Mouse (Mus musculus) limb, embryonic 14.5 days (tissue): ENCODE measurements around the gene Tiam1. TPM values are rescaled to one million over a fixed set of nuclear protein-coding genes. Genes with fewer than 3 reads are reported as not detected.

Source experiments
- ATAC-seq: fragments of 200-750 bp; cut with Nextera tagmentation; 2 replicates; pipeline ENCODE4 v1.8.0; 2017; ENCODE audit warnings: low read depth, moderate number of reproducible peaks, moderate TSS enrichment; ENCODE audit not compliant: low FRiP score
- DNase-seq: peaks from one replicate; pipeline ENCODE4 v3.0.0-alpha.2; 2015; ENCODE audit warnings: low spot score
- H3K27ac ChIP-seq: fragments of 300-500 bp; sonication (generic); replicated peaks from 2 replicates; pipeline ENCODE4 v1.5.1; 2014; ENCODE audit warnings: low read depth, mild to moderate bottlenecking, low read length, moderate library complexity, mixed read lengths
- H3K27me3 ChIP-seq: fragments of 300-500 bp; sonication (generic); 2 replicates; pipeline ENCODE4 v1.6.1; 2014; ENCODE audit warnings: low read length, mixed read lengths; ENCODE audit not compliant: control insufficient read depth, insufficient read depth
- H3K36me3 ChIP-seq: fragments of 300-500 bp; sonication (generic); 2 replicates; pipeline ENCODE4 v1.6.1; 2014; ENCODE audit warnings: mild to moderate bottlenecking, low read length, moderate library complexity, mixed read lengths; ENCODE audit not compliant: control insufficient read depth, insufficient read depth
- H3K4me1 ChIP-seq: fragments of 300-500 bp; sonication (generic); 2 replicates; pipeline ENCODE4 v1.6.1; 2014; ENCODE audit warnings: antibody characterized with exemption, low read length, mixed read lengths; ENCODE audit not compliant: control insufficient read depth, insufficient read depth
- H3K4me2 ChIP-seq: fragments of 300-500 bp; sonication (generic); replicated peaks from 2 replicates; pipeline ENCODE4 v1.6.1; 2014; ENCODE audit warnings: low read depth, mild to moderate bottlenecking, low read length, moderate library complexity; ENCODE audit not compliant: severe bottlenecking
- H3K4me3 ChIP-seq: fragments of 300-500 bp; sonication (generic); replicated peaks from 2 replicates; pipeline ENCODE4 v1.5.1; 2014; ENCODE audit warnings: low read length
- H3K9ac ChIP-seq: fragments of 300-500 bp; sonication (generic); 2 replicates; pipeline ENCODE4 v1.6.1; 2014; ENCODE audit warnings: mild to moderate bottlenecking, low read depth, low read length, moderate library complexity; ENCODE audit not compliant: severe bottlenecking
- H3K9me3 ChIP-seq: fragments of 300-500 bp; sonication (generic); 2 replicates; pipeline ENCODE4 v1.6.1; 2016; ENCODE audit warnings: low read length; ENCODE audit not compliant: control insufficient read depth
- POLR2A ChIP-seq: fragments of 200-500 bp; IDR thresholded peaks from 2 replicates; pipeline ENCODE4 v1.8.0; 2012; ENCODE audit warnings: inconsistent platforms, mild to moderate bottlenecking, moderate library complexity, borderline replicate concordance; ENCODE audit not compliant: insufficient read depth, insufficient read length; ENCODE audit errors: extremely low read depth
- WGBS: fragments of 180-500 bp; shearing (Covaris S2); extraction: QIAGEN DNeasy Blood & Tissue Kit; methylation state at CpG from one replicate; pipeline ENCODE4 v1.1.7; 2014; 5-methylcytosine and 5-hydroxymethylcytosine counted together
- polyA plus RNA-seq, 2 experiments: library from polyadenylated mRNA; depleted of rRNA in 1 of 2; stranded (reverse) in 1 of 2; unstranded in 1 of 2; fragments of >200 nt; fragmentation: Nextera tagmentation in 1 of 2; extraction: Ambion mirVana in 1 of 2; gene quantifications; 2 replicates each; pipeline versions ENCODE4 v1.2.1 to v1.2.3; 2012 to 2014

Gene Tiam1
- polyA plus RNA-seq, 2 experiments: 22.4 to 54.9 TPM

DNA sequence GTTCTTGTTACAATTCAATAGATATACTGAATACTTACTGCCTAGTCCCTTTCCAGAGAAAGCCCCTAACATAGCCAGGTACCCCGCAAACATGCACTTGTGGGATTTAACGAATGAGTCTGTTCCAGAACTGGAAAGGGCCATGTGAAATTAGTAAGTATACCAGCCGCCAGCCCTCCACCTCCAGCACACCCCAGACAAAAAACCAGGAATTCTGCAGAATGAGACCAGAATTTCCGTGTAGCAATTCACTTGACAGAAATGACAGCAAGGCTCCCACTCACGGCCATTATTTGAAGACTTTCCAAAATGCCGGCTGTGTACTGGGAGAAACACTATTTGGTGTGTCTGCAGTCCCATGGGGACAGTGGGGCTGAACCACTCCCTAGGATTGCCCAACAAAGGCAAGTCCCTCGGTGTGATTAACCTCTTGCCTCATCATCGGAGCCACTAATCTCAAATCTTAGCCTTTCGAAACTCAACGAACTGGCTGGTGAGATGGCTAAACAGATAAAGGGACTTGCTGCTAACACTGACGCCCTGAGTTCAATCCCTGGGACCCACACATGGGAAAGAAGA is 30.9 kb downstream of the Tiam1 start:
- 89% methylated on average over 11 of the region's 11 CpGs for WGBS
- no peaks in the 10 kb centered on the region for H3K27me3 ChIP-seq
- no peaks in the 10 kb centered on the region for H3K9me3 ChIP-seq
- H3K36me3 ChIP-seq: no peaks in the 10 kb centered on the region; the same call in 1 of the 2 replicates
- no peak overlapping the region for H3K9ac ChIP-seq
- 0 out of 2 replicates have a peak, but pooled peaks cover 4% of the 10 kb centered on the region for H3K4me1 ChIP-seq
- H3K4me3 ChIP-seq: no peak overlapping the region
- TF ChIP-seq POLR2A: no peak
- no peak overlapping the region for H3K4me2 ChIP-seq
- no peak for ATAC-seq
- H3K27ac ChIP-seq: no peak overlapping the region
- no peak for DNase-seq

DNA sequence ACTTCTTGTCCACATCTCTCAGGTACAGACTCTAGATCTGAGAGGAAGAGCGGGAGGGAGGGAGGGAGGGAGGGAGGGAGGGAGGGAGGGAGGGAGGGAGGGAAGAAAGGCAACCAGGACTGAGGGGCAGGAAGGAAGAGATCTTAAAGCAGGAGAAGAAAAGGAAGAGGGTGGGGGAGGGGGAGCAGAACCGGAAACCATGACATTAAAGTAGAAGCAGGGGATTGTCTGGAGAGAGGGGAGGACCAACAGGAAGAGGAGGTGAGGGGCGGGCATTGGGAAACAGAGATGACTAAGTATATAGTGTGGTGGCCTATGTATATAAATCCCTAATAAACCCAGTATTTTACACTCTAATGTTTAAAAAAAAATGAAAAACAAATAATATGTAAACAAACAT is 34.1 kb downstream of the Tiam1 start:
- H3K4me3 ChIP-seq: no peak overlapping the region
- H3K9ac ChIP-seq: no peak overlapping the region
- peaks cover 6% of the 10 kb centered on the region; the same call in 1 of the 2 replicates for H3K4me1 ChIP-seq
- H3K27me3 ChIP-seq: no peaks in the 10 kb centered on the region
- ATAC-seq: no peak
- no peak for DNase-seq
- TF ChIP-seq POLR2A: no peak
- no peaks in the 10 kb centered on the region for H3K9me3 ChIP-seq
- H3K27ac ChIP-seq: no peak overlapping the region
- WGBS: 57% methylated on average over 3 of the region's 3 CpGs
- no peaks in the 10 kb centered on the region; the same call in 1 of the 2 replicates for H3K36me3 ChIP-seq
- no peak overlapping the region for H3K4me2 ChIP-seq

DNA sequence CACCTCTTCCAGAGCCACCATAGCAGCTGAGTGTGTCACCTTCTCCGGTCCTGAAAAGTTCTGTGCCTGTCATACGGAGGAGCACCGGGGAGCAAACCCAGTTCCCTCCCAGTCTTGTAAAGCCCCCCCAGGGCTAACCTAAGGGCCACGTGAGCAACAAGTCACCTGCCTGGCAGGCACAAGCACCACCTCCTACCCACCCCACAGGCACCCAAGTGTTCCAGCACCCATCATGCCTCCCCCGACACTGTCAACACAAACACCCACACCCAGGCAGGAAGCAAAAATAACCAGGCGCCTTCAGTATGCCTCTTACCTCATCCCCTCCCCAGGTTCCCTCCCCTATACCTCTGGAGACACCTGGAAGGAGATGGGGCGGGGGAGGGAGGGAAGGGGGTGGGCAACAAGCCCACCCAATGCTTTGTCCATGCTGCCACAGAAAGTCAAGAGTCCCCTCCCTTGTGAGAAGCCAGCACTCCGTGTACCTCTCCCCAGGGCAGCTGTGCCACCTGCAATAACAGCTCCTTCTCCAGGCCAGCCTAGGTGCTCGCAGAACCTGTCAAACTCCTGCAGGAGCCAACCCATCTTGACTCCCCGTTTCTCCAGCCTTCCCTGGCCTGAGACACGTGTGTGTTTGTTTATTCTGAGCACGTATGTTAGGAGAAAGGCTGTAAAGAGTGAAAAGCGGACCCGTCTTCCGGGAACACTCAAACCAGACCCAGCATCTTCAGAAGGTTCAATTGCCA is 38.7 kb downstream of the Tiam1 start:
- no peak overlapping the region for H3K4me2 ChIP-seq
- ATAC-seq (no peak), DNase-seq (no peak)
- H3K27ac ChIP-seq: no peak overlapping the region
- H3K9ac ChIP-seq: no peak overlapping the region
- H3K9me3 ChIP-seq: no peaks in the 10 kb centered on the region
- peaks cover 9% of the 10 kb centered on the region; the same call in 1 of the 2 replicates for H3K4me1 ChIP-seq
- H3K27me3 ChIP-seq: no peaks in the 10 kb centered on the region
- TF ChIP-seq POLR2A: no peak
- no peak overlapping the region for H3K4me3 ChIP-seq
- WGBS: 64% methylated on average over 14 of the region's 15 CpGs
- no peaks in the 10 kb centered on the region for H3K36me3 ChIP-seq

DNA sequence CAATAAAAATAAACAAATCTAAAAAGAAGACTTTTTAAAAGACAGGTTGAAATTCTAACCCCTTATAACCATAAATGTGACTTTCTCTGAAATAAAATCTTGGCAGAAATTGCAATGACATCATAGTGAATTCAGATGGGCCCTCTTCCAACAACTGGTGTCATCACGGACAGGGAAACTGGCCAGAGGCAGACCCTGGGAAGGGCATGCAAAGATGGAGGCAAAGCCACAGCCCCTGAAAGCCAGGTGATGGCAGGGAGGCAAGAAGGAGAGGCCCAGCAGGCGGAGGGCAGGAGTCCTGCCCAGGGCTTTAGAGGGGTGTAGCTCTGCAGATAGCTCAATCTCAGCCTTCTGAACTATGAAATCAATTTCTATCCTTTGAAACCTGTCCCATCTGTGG is 39.8 kb downstream of the Tiam1 start:
- Histone ChIP-seq H3K27ac (no peak overlapping the region), H3K36me3 (no peaks in the 10 kb centered on the region), H3K9ac (no peak overlapping the region), H3K4me1 (peaks cover 9% of the 10 kb centered on the region; the same call in 1 of the 2 replicates), H3K4me2 (no peak overlapping the region), H3K27me3 (no peaks in the 10 kb centered on the region), H3K4me3 (no peak overlapping the region), H3K9me3 (no peaks in the 10 kb centered on the region)
- no peak for ATAC-seq
- no peak for DNase-seq
- 88% methylated on average over 2 of the region's 2 CpGs for WGBS
- TF ChIP-seq POLR2A: no peak

DNA sequence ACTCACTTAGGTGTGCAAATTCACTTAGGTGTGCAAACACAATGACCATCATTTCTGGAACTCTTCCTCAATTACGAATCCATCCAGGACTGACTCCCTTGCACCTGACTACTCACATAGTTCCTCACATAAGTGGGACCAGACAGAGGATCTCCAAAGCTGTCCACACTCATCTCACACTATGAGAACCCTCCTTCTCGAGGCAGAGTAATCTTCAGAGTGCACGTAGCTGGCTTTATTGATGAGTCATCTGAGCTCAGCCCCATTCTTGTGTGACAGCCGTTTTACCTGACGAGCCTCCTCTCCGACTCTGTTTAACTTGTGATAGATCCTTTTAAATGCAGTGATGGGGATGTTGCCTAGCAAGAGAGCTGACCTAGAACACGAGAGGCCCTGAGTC is 41.0 kb downstream of the Tiam1 start:
- no peak for DNase-seq
- Histone ChIP-seq H3K9me3 (no peaks in the 10 kb centered on the region), H3K4me2 (no peak overlapping the region), H3K27me3 (no peaks in the 10 kb centered on the region), H3K4me1 (peaks cover 11% of the 10 kb centered on the region; the same call in 1 of the 2 replicates), H3K9ac (no peak overlapping the region), H3K4me3 (no peak overlapping the region), H3K36me3 (no peaks in the 10 kb centered on the region), H3K27ac (no peak overlapping the region)
- 79% methylated on average over 7 of the region's 7 CpGs for WGBS
- ATAC-seq: no peak
- TF ChIP-seq POLR2A: no peak
